Mouse (Mus musculus) midbrain, embryonic 14.5 days (tissue): ENCODE measurements around the gene Fndc3a. TPM values are rescaled to one million over a fixed set of nuclear protein-coding genes. Genes with fewer than 3 reads are reported as not detected.

Experiments used
- ATAC-seq: fragments of 200-750 bp; cut with Nextera tagmentation; 2 replicates; pipeline ENCODE4 v1.8.0; 2017; ENCODE audit warnings: moderate number of reproducible peaks, moderate library complexity; ENCODE audit not compliant: low FRiP score, low TSS enrichment
- DNase-seq: peaks from one replicate; pipeline ENCODE4 v3.0.0-alpha.2; 2015
- H3K27ac ChIP-seq: fragments of 300-500 bp; sonication (generic); replicated peaks from 2 replicates; pipeline ENCODE4 v1.5.1; 2014; ENCODE audit warnings: mild to moderate bottlenecking, low read depth, low read length, moderate library complexity
- H3K27me3 ChIP-seq: fragments of 300-500 bp; sonication (generic); 2 replicates; pipeline ENCODE4 v1.6.1; 2014; ENCODE audit warnings: low read length, control low read depth, mixed read lengths; ENCODE audit not compliant: control insufficient read depth, insufficient read depth
- H3K36me3 ChIP-seq: fragments of 300-500 bp; sonication (generic); 2 replicates; pipeline ENCODE4 v1.6.1; 2014; ENCODE audit warnings: low read length, control low read depth; ENCODE audit not compliant: control insufficient read depth, insufficient read depth
- H3K4me1 ChIP-seq: fragments of 300-500 bp; sonication (generic); 2 replicates; pipeline ENCODE4 v1.6.1; 2014; ENCODE audit warnings: mild to moderate bottlenecking, antibody characterized with exemption, low read length, control low read depth; ENCODE audit not compliant: control insufficient read depth, insufficient read depth
- H3K4me2 ChIP-seq: fragments of 300-500 bp; sonication (generic); 2 replicates; pipeline ENCODE4 v1.6.1; 2014; ENCODE audit warnings: mild to moderate bottlenecking, low read length, moderate library complexity
- H3K4me3 ChIP-seq: fragments of 300-500 bp; sonication (generic); replicated peaks from 2 replicates; pipeline ENCODE4 v1.5.1; 2014; ENCODE audit warnings: low read depth, low read length
- H3K9ac ChIP-seq: fragments of 300-500 bp; sonication (generic); replicated peaks from 2 replicates; pipeline ENCODE4 v1.6.1; 2014; ENCODE audit warnings: mild to moderate bottlenecking, low read length, moderate library complexity
- H3K9me3 ChIP-seq: fragments of 300-500 bp; sonication (generic); 2 replicates; pipeline ENCODE4 v1.6.1; 2016; ENCODE audit warnings: low read length, control low read depth, mixed read lengths; ENCODE audit not compliant: control insufficient read depth
- WGBS: fragments of 180-500 bp; shearing (Covaris S2); extraction: QIAGEN DNeasy Blood & Tissue Kit; methylation state at CpG from one replicate; pipeline ENCODE4 v1.1.7; 2014; 5-methylcytosine and 5-hydroxymethylcytosine counted together
- polyA plus RNA-seq: library from polyadenylated mRNA; unstranded; fragments of >200 nt; fragmentation: Nextera tagmentation; extraction: Ambion mirVana; gene quantifications from 2 replicates; pipeline ENCODE4 v1.2.1, GENCODE M21; 2014

Fndc3a gene
- polyA plus RNA-seq, 1 experiment from 2014 or later: 48.7 TPM

GRCm38 (mm10) chr14:72700056-72700455 lies 9.7 kb downstream of the Fndc3a start:
- no peak overlapping the region for H3K9ac ChIP-seq
- H3K9me3 ChIP-seq: no peaks in the 10 kb centered on the region
- H3K27me3 ChIP-seq: no peaks in the 10 kb centered on the region
- no peak overlapping the region for H3K27ac ChIP-seq
- no peaks in the 10 kb centered on the region for H3K4me1 ChIP-seq
- H3K4me2 ChIP-seq: no peak overlapping the region
- ATAC-seq (no peak), DNase-seq (no peak)
- H3K36me3 ChIP-seq: no peaks in the 10 kb centered on the region
- 89% methylated on average over 5 of the region's 5 CpGs for WGBS
- H3K4me3 ChIP-seq: no peak overlapping the region

- Histone ChIP-seq H3K9ac (no peak overlapping the region), H3K9me3 (no peaks in the 10 kb centered on the region), H3K36me3 (no peaks in the 10 kb centered on the region), H3K27ac (no peak overlapping the region), H3K4me1 (no peaks in the 10 kb centered on the region), H3K27me3 (no peaks in the 10 kb centered on the region), H3K4me3 (no peak overlapping the region), H3K4me2 (no peak overlapping the region)
- 89% methylated on average over 1 of the region's 1 CpGs for WGBS
- DNase-seq (no peak), ATAC-seq (no peak)
These were observed 18.4 kb downstream of the Fndc3a start for GRCm38 (mm10) chr14:72691406-72691805.

- Histone ChIP-seq H3K4me2 (no peak overlapping the region), H3K9ac (no peak overlapping the region), H3K27me3 (no peaks in the 10 kb centered on the region), H3K4me3 (no peak overlapping the region), H3K36me3 (no peaks in the 10 kb centered on the region), H3K9me3 (no peaks in the 10 kb centered on the region), H3K27ac (no peak overlapping the region), H3K4me1 (no peaks in the 10 kb centered on the region)
- DNase-seq (no peak), ATAC-seq (no peak)
These were observed 20.3 kb downstream of the Fndc3a start for GRCm38 (mm10) chr14:72689525-72689924.

- Histone ChIP-seq H3K4me1 (no peaks in the 10 kb centered on the region), H3K9ac (no peak overlapping the region), H3K27me3 (no peaks in the 10 kb centered on the region), H3K4me3 (no peak overlapping the region), H3K36me3 (no peaks in the 10 kb centered on the region), H3K9me3 (no peaks in the 10 kb centered on the region), H3K27ac (no peak overlapping the region), H3K4me2 (no peak overlapping the region)
- 89% methylated on average over 4 of the region's 4 CpGs for WGBS
- ATAC-seq (no peak), DNase-seq (no peak)
These were observed 24.9 kb downstream of the Fndc3a start for GRCm38 (mm10) chr14:72684857-72685370.

GRCm38 (mm10) chr14:72677247-72677646 lies 32.6 kb downstream of the Fndc3a start:
- no peak overlapping the region for H3K4me3 ChIP-seq
- no peak overlapping the region for H3K9ac ChIP-seq
- no peaks in the 10 kb centered on the region for H3K27me3 ChIP-seq
- ATAC-seq (no peak), DNase-seq (no peak)
- no peaks in the 10 kb centered on the region for H3K4me1 ChIP-seq
- H3K36me3 ChIP-seq: no peaks in the 10 kb centered on the region
- H3K9me3 ChIP-seq: no peaks in the 10 kb centered on the region
- H3K27ac ChIP-seq: no peak overlapping the region
- no peak overlapping the region for H3K4me2 ChIP-seq
- WGBS: 85% methylated on average over 3 of the region's 3 CpGs

- Histone ChIP-seq H3K27me3 (no peaks in the 10 kb centered on the region), H3K36me3 (no peaks in the 10 kb centered on the region), H3K4me1 (no peaks in the 10 kb centered on the region), H3K27ac (no peak overlapping the region), H3K4me3 (no peak overlapping the region), H3K9me3 (no peaks in the 10 kb centered on the region), H3K4me2 (no peak overlapping the region), H3K9ac (no peak overlapping the region)
- ATAC-seq (no peak), DNase-seq (no peak)
- WGBS: 97% methylated on average over 3 of the region's 3 CpGs
These were observed 37.9 kb downstream of the Fndc3a start for GRCm38 (mm10) chr14:72671911-72672310.

- H3K4me2 ChIP-seq: no peak overlapping the region
- H3K4me1 ChIP-seq: no peaks in the 10 kb centered on the region
- ATAC-seq (no peak), DNase-seq (no peak)
- no peak overlapping the region for H3K27ac ChIP-seq
- no peak overlapping the region for H3K9ac ChIP-seq
- no peaks in the 10 kb centered on the region for H3K9me3 ChIP-seq
- no peak overlapping the region for H3K4me3 ChIP-seq
- 95% methylated on average over 2 of the region's 2 CpGs for WGBS
- no peaks in the 10 kb centered on the region for H3K36me3 ChIP-seq
- H3K27me3 ChIP-seq: no peaks in the 10 kb centered on the region
These were observed 38.8 kb downstream of the Fndc3a start for GRCm38 (mm10) chr14:72670987-72671386.

GRCm38 (mm10) chr14:72649268-72649667 lies 60.5 kb downstream of the Fndc3a start:
- no peak overlapping the region for H3K4me3 ChIP-seq
- no peak overlapping the region for H3K27ac ChIP-seq
- DNase-seq (no peak), ATAC-seq (no peak)
- no peaks in the 10 kb centered on the region for H3K9me3 ChIP-seq
- no peaks in the 10 kb centered on the region for H3K4me1 ChIP-seq
- no peak overlapping the region for H3K4me2 ChIP-seq
- H3K9ac ChIP-seq: no peak overlapping the region
- H3K36me3 ChIP-seq: 0 out of 2 replicates have a peak, but pooled peaks cover 2% of the 10 kb centered on the region
- no peaks in the 10 kb centered on the region for H3K27me3 ChIP-seq

- Histone ChIP-seq H3K9ac (no peak overlapping the region), H3K27me3 (no peaks in the 10 kb centered on the region)
- no peak for DNase-seq
These were observed 64.3 kb downstream of the Fndc3a start for GRCm38 (mm10) chr14:72645512-72645911.

More at GRCm38 (mm10) chr14:72645512-72645911, 64.3 kb downstream of the Fndc3a start:
- no peak overlapping the region for H3K4me3 ChIP-seq
- no peaks in the 10 kb centered on the region for H3K4me1 ChIP-seq
- H3K9me3 ChIP-seq: no peaks in the 10 kb centered on the region
- H3K36me3 ChIP-seq: 0 out of 2 replicates have a peak, but pooled peaks cover 2% of the 10 kb centered on the region
- no peak overlapping the region for H3K4me2 ChIP-seq
- no peak for ATAC-seq
- H3K27ac ChIP-seq: no peak overlapping the region
